Mouse (Mus musculus): ENCODE data around the gene Ttc7b. TPM values are rescaled to one million over a fixed set of nuclear protein-coding genes. Genes with fewer than 3 reads are reported as not detected.

Ttc7b gene
- polyA plus RNA-seq, 1 experiment from 2014 or later: 6.6 TPM

- Histone ChIP-seq H3K9me3 (ENCODE audit: low read length) (no peaks in the 10 kb centered on the region), H3K9ac (replicated peaks; ENCODE audit: low read depth) (no peak overlapping the region), H3K4me1 (ENCODE audit: insufficient read depth, low read depth, low read length) (no peaks in the 10 kb centered on the region), H3K27me3 (replicated peaks; ENCODE audit: insufficient read depth, low read length) (no peaks in the 10 kb centered on the region), H3K36me3 (ENCODE audit: insufficient read depth, low read length) (no peaks in the 10 kb centered on the region), H3K4me2 (replicated peaks; ENCODE audit: low read depth, low read length) (no peak overlapping the region), H3K4me3 (ENCODE audit: low read depth, low read length) (no peak overlapping the region), H3K27ac (ENCODE audit: low read length) (peak overlapping the region; percentile 51; the same call in 1 of the 2 replicates)
- ATAC-seq: peak; percentile 29; the same call in 1 of the 2 replicates
- DNase-seq (ENCODE audit: low spot score): peak; percentile 25
- WGBS: 63% methylated on average over 3 of the region's 3 CpGs
- no peak for TF ChIP-seq CTCF (IDR thresholded peaks at IDR 0.05)
- TF ChIP-seq EP300 (IDR thresholded peaks at IDR 0.05): peak; percentile 23; the same call in 1 of the 2 replicates
These were observed 7.6 kb upstream of the Ttc7b start for GRCm38 (mm10) chr12:100528246-100528645.

- Histone ChIP-seq H3K4me1 (ENCODE audit: insufficient read depth, low read depth, low read length) (no peaks in the 10 kb centered on the region), H3K27ac (ENCODE audit: low read length) (no peak overlapping the region), H3K27me3 (replicated peaks; ENCODE audit: insufficient read depth, low read length) (no peaks in the 10 kb centered on the region), H3K4me2 (replicated peaks; ENCODE audit: low read depth, low read length) (0 out of 2 replicates have a peak overlapping the region, but pooled peaks have one; percentile 23), H3K9me3 (ENCODE audit: low read length) (no peaks in the 10 kb centered on the region), H3K36me3 (ENCODE audit: insufficient read depth, low read length) (no peaks in the 10 kb centered on the region), H3K9ac (replicated peaks; ENCODE audit: low read depth) (no peak overlapping the region), H3K4me3 (ENCODE audit: low read depth, low read length) (no peak overlapping the region)
- TF ChIP-seq CTCF (IDR thresholded peaks at IDR 0.05) (no peak), EP300 (IDR thresholded peaks at IDR 0.05) (no peak)
- DNase-seq (ENCODE audit: low spot score) (peak; percentile 87), ATAC-seq (peak; percentile 96)
- 11% methylated on average over 9 of the region's 9 CpGs for WGBS
These were observed 7.1 kb upstream of the Ttc7b start for GRCm38 (mm10) chr12:100527753-100528152.

GRCm38 (mm10) chr12:100527241-100527640 is 6.6 kb upstream of the Ttc7b start:
- no peaks in the 10 kb centered on the region for H3K4me1 ChIP-seq (ENCODE audit: insufficient read depth, low read depth, low read length)
- no peak overlapping the region for H3K27ac ChIP-seq (ENCODE audit: low read length)
- no peaks in the 10 kb centered on the region for H3K36me3 ChIP-seq (ENCODE audit: insufficient read depth, low read length)
- H3K9ac ChIP-seq (replicated peaks; ENCODE audit: low read depth): no peak overlapping the region
- no peak for DNase-seq (ENCODE audit: low spot score)
- WGBS: 57% methylated on average over 9 of the region's 9 CpGs
- ATAC-seq: no peak
- H3K9me3 ChIP-seq (ENCODE audit: low read length): no peaks in the 10 kb centered on the region
- no peaks in the 10 kb centered on the region for H3K27me3 ChIP-seq (replicated peaks; ENCODE audit: insufficient read depth, low read length)
- 0 out of 2 replicates have a peak overlapping the region, but pooled peaks have one; percentile 23 for H3K4me2 ChIP-seq (replicated peaks; ENCODE audit: low read depth, low read length)
- no peak for TF ChIP-seq CTCF (IDR thresholded peaks at IDR 0.05)
- no peak for TF ChIP-seq EP300 (IDR thresholded peaks at IDR 0.05)
- H3K4me3 ChIP-seq (ENCODE audit: low read depth, low read length): no peak overlapping the region

- WGBS: 27% methylated on average over 1 of the region's 1 CpGs
- Histone ChIP-seq H3K36me3 (ENCODE audit: insufficient read depth, low read length) (no peaks in the 10 kb centered on the region), H3K4me3 (ENCODE audit: low read depth, low read length) (no peak overlapping the region), H3K27me3 (replicated peaks; ENCODE audit: insufficient read depth, low read length) (no peaks in the 10 kb centered on the region), H3K4me2 (replicated peaks; ENCODE audit: low read depth, low read length) (no peak overlapping the region), H3K9me3 (ENCODE audit: low read length) (no peaks in the 10 kb centered on the region), H3K4me1 (ENCODE audit: insufficient read depth, low read depth, low read length) (no peaks in the 10 kb centered on the region), H3K9ac (replicated peaks; ENCODE audit: low read depth) (no peak overlapping the region), H3K27ac (ENCODE audit: low read length) (no peak overlapping the region)
- DNase-seq (ENCODE audit: low spot score) (no peak), ATAC-seq (no peak)
- TF ChIP-seq CTCF (IDR thresholded peaks at IDR 0.05) (no peak), EP300 (IDR thresholded peaks at IDR 0.05) (no peak)
These were observed 5.3 kb upstream of the Ttc7b start for GRCm38 (mm10) chr12:100525939-100526338.

- H3K36me3 ChIP-seq (ENCODE audit: insufficient read depth, low read length): no peaks in the 10 kb centered on the region
- H3K9ac ChIP-seq (replicated peaks; ENCODE audit: low read depth): peak overlapping the region; percentile 86
- WGBS: under 1% methylated on average over 44 of the region's 76 CpGs
- DNase-seq (ENCODE audit: low spot score): peak; percentile 56
- peak overlapping the region; percentile 78 for H3K4me3 ChIP-seq (ENCODE audit: low read depth, low read length)
- H3K4me1 ChIP-seq (ENCODE audit: insufficient read depth, low read depth, low read length): 0 out of 2 replicates have a peak, but pooled peaks cover 5% of the 10 kb centered on the region
- no peaks in the 10 kb centered on the region for H3K27me3 ChIP-seq (replicated peaks; ENCODE audit: insufficient read depth, low read length)
- TF ChIP-seq EP300 (IDR thresholded peaks at IDR 0.05) (no peak), CTCF (IDR thresholded peaks at IDR 0.05) (no peak)
- H3K9me3 ChIP-seq (ENCODE audit: low read length): no peaks in the 10 kb centered on the region
- peak; percentile 77 for ATAC-seq
- H3K27ac ChIP-seq (ENCODE audit: low read length): peak overlapping the region; percentile 65
- peak overlapping the region; percentile 66 for H3K4me2 ChIP-seq (replicated peaks; ENCODE audit: low read depth, low read length)
These were observed 391 bp downstream of the Ttc7b start for GRCm38 (mm10) chr12:100520077-100520793.

- Histone ChIP-seq H3K36me3 (ENCODE audit: insufficient read depth, low read length) (no peaks in the 10 kb centered on the region), H3K4me1 (ENCODE audit: insufficient read depth, low read depth, low read length) (0 out of 2 replicates have a peak, but pooled peaks cover 5% of the 10 kb centered on the region), H3K9me3 (ENCODE audit: low read length) (no peaks in the 10 kb centered on the region), H3K9ac (replicated peaks; ENCODE audit: low read depth) (peak overlapping the region; percentile 86), H3K27me3 (replicated peaks; ENCODE audit: insufficient read depth, low read length) (no peaks in the 10 kb centered on the region), H3K4me3 (ENCODE audit: low read depth, low read length) (peak overlapping the region; percentile 78), H3K4me2 (replicated peaks; ENCODE audit: low read depth, low read length) (peak overlapping the region; percentile 66), H3K27ac (ENCODE audit: low read length) (peak overlapping the region; percentile 65)
- 0 out of 2 replicates have a peak, but pooled peaks have one; percentile 5 for ATAC-seq
- WGBS: 12% methylated on average over 7 of the region's 7 CpGs
- peak; percentile 43 for DNase-seq (ENCODE audit: low spot score)
- TF ChIP-seq CTCF (IDR thresholded peaks at IDR 0.05) (peak; percentile 5; the same call in 1 of the 2 replicates), EP300 (IDR thresholded peaks at IDR 0.05) (no peak)
These were observed 946 bp downstream of the Ttc7b start for GRCm38 (mm10) chr12:100519684-100520076.
